Mouse (Mus musculus) testis, adult 2 months (tissue): ENCODE measurements at regions not wholly inside any gene's neighbourhood (a gene's known extent, or its start where the extent isn't known, plus 50 kb on each side); places are given as distances from the start of the nearest gene placed in this dataset.

Source experiments
- H3K27ac ChIP-seq: fragments of 200-500 bp; 2 replicates; pipeline ENCODE4 v1.5.1; 2012; ENCODE audit warnings: low read depth, low read length; ENCODE audit not compliant: control insufficient read depth, insufficient read depth
- H3K27me3 ChIP-seq: fragments of 200-500 bp; 2 replicates; pipeline ENCODE4 v1.6.1; 2012; ENCODE audit warnings: mild to moderate bottlenecking, low read length, moderate library complexity; ENCODE audit not compliant: control insufficient read depth, insufficient read depth
- H3K36me3 ChIP-seq: fragments of 200-500 bp; 2 replicates; pipeline ENCODE4 v1.6.1; 2012; ENCODE audit warnings: mild to moderate bottlenecking, low read length; ENCODE audit not compliant: control insufficient read depth, insufficient read depth
- H3K4me1 ChIP-seq: fragments of 200-500 bp; 2 replicates; pipeline ENCODE4 v1.6.1; 2012; ENCODE audit warnings: low read length; ENCODE audit not compliant: control insufficient read depth, insufficient read depth
- H3K4me3 ChIP-seq: fragments of 200-500 bp; 2 replicates; pipeline ENCODE4 v1.5.1; 2012; ENCODE audit warnings: low read depth, mild to moderate bottlenecking, low read length, moderate library complexity, mixed read lengths; ENCODE audit not compliant: control insufficient read depth
- CTCF ChIP-seq: fragments of 200-500 bp; IDR thresholded peaks from 2 replicates; pipeline ENCODE4 v1.5.1; 2012; ENCODE audit warnings: low read depth, mild to moderate bottlenecking, inconsistent platforms, low read length, moderate library complexity; ENCODE audit not compliant: control insufficient read depth, insufficient read depth, insufficient replicate concordance
- POLR2A ChIP-seq: fragments of 200-500 bp; IDR thresholded peaks from 2 replicates; pipeline ENCODE4 v1.6.1; 2012; ENCODE audit warnings: low read depth, mild to moderate bottlenecking, inconsistent platforms, low read length, moderate library complexity; ENCODE audit not compliant: control insufficient read depth

GRCm38 (mm10) chr19:27598350-27598749, 168.7 kb upstream of the Pum3 start:
- Histone ChIP-seq H3K27ac (no peak overlapping the region), H3K4me1 (peaks cover 5% of the 10 kb centered on the region), H3K27me3 (no peaks in the 10 kb centered on the region), H3K4me3 (no peak overlapping the region), H3K36me3 (no peaks in the 10 kb centered on the region)
- TF ChIP-seq CTCF, result no peak
- TF ChIP-seq POLR2A, result no peak

GRCm38 (mm10) chr19:27585566-27585965, 155.9 kb upstream of the Pum3 start:
- no peak overlapping the region for H3K4me3 ChIP-seq
- no peak for TF ChIP-seq POLR2A
- no peak for TF ChIP-seq CTCF
- no peaks in the 10 kb centered on the region for H3K36me3 ChIP-seq
- no peaks in the 10 kb centered on the region for H3K27me3 ChIP-seq
- no peak overlapping the region for H3K27ac ChIP-seq
- H3K4me1 ChIP-seq, result no peaks in the 10 kb centered on the region

- Histone ChIP-seq H3K4me1 (no peaks in the 10 kb centered on the region), H3K4me3 (no peak overlapping the region), H3K27ac (no peak overlapping the region), H3K36me3 (no peaks in the 10 kb centered on the region), H3K27me3 (no peaks in the 10 kb centered on the region)
- TF ChIP-seq POLR2A (no peak), CTCF (no peak)
Observed at GRCm38 (mm10) chr19:27582111-27582500, 152.5 kb upstream of the Pum3 start.

- Histone ChIP-seq H3K4me1 (no peaks in the 10 kb centered on the region), H3K27me3 (no peaks in the 10 kb centered on the region), H3K36me3 (no peaks in the 10 kb centered on the region), H3K27ac (no peak overlapping the region), H3K4me3 (no peak overlapping the region)
- no peak for TF ChIP-seq CTCF
- TF ChIP-seq POLR2A, result no peak
Observed at GRCm38 (mm10) chr19:27581362-27582110, 151.9 kb upstream of the Pum3 start.

- no peaks in the 10 kb centered on the region for H3K36me3 ChIP-seq
- no peak overlapping the region for H3K27ac ChIP-seq
- H3K4me3 ChIP-seq, result no peak overlapping the region
- H3K4me1 ChIP-seq, result no peaks in the 10 kb centered on the region
- no peaks in the 10 kb centered on the region for H3K27me3 ChIP-seq
- TF ChIP-seq CTCF, result no peak
- TF ChIP-seq POLR2A, result no peak
Observed at GRCm38 (mm10) chr19:27576478-27576877, 146.9 kb upstream of the Pum3 start.

GRCm38 (mm10) chr19:27566929-27567328, 137.3 kb upstream of the Pum3 start:
- Histone ChIP-seq H3K4me1 (no peaks in the 10 kb centered on the region), H3K27me3 (no peaks in the 10 kb centered on the region), H3K36me3 (no peaks in the 10 kb centered on the region), H3K4me3 (no peak overlapping the region), H3K27ac (no peak overlapping the region)
- TF ChIP-seq POLR2A (no peak), CTCF (no peak)

GRCm38 (mm10) chr19:27566060-27566459, 136.4 kb upstream of the Pum3 start:
- H3K27me3 ChIP-seq, result no peaks in the 10 kb centered on the region
- H3K4me3 ChIP-seq, result no peak overlapping the region
- H3K4me1 ChIP-seq, result no peaks in the 10 kb centered on the region
- H3K27ac ChIP-seq, result no peak overlapping the region
- no peaks in the 10 kb centered on the region for H3K36me3 ChIP-seq
- no peak for TF ChIP-seq POLR2A
- no peak for TF ChIP-seq CTCF
